Mouse (Mus musculus): Measurements from ENCODE around the gene Thra.

The Thra gene

DNA sequence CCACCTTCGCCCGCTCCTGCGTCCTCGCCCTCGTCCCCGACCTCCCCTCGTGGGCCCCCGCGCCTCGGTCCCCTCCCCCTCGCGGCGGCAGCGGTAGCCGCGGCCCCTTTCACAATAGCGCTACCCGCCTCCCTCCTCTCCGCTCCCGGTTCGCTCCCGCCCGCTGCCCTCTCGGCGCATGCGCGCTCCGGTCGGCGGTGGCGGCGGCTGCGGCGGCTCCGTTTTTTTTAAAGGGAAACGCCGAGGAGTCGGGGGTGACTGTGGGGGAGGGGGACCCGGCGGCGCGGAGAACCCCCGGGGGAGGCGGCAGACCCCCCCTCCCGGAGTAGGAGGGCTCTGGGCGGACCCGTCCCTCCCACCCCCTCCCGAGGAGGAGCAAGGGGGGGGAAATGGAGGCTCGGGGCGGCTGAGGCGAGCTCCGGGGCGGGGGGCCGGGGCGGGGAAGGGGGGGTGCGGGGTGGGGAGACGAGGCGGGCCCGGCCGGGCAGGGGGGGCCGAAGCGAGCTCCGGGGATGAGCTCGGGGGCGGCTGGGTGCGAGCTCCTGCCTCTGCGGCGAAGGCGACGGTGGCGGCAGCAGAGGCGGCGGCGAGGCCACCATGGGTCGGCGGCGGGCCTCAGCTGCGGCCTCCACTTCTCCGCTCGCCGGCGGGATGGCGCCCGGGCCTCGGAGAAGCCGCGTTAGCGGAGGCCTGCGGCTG, 54.7 kb downstream of the Thra start, which contains the start of gene Msl1:
TSS of gene Msl1 (plus strand) at position 502 of the 699 bp plus-strand sequence.
- in situ Hi-C loops (cut with MseI, MboI), result no loop called here

DNA sequence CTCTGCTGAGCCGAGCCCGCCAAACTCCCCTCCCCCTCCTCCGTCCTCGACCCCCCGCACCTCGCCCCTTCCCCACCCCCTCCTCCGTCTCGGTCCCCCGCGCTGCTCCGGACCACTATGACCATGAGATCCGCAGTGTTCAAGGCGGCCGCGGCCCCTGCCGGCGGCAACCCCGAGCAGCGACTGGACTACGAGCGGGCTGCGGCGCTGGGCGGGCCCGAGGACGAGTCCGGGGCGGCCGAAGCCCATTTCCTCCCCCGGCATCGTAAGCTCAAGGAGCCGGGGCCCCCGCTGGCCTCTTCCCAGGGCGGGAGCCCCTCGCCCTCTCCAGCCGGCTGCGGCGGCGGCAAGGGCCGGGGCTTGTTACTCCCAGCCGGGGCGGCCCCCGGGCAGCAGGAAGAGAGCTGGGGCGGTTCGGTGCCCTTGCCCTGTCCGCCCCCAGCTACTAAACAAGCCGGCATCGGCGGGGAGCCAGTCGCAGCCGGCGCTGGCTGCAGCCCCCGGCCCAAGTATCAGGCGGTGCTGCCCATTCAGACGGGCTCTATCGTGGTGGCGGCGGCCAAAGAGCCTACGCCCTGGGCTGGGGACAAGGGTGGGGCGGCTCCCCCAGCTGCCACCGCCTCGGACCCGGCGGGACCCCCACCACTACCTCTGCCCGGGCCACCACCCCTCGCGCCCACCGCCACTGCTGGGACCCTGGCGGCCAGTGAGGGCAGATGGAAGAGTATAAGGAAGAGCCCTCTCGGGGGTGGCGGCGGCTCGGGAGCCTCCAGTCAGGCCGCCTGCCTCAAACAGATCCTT, 55.5 kb downstream of the Thra start:
- in situ Hi-C loops (cut with MseI, MboI), result no loop called here

DNA sequence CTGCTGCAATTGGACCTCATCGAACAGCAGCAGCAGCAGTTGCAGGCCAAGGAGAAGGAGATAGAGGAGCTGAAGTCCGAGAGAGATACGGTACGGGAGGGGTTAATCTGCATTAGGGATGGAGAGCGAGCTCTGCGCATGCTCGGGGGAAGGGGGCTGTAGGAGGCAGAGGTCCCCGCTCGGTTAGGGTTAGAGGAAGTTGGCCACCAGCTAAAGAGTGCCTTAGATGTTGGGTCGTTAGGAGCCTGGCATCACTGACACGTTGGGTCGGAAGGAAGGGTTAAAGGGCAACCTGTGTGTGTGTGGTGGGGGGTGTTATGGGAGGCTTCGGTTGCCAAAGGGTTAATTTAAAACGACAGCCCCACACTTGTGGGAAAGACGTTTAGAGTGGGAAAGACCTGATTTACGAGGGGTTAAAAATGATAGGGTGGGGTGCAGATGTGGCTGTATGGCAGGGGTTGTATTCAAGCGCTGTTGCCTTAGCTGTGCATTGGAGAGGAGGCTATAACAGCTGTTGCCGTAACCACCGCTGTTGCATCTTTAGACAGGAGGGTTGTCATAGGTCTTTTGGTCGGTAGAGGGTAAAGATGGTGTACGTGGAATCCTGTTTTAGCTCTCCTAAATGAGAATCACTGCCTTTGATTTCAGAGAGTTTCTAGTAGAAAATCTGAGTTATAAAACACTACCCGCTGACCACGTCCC, 56.2 kb downstream of the Thra start:
- in situ Hi-C loops (cut with MseI, MboI), result no loop called here

DNA sequence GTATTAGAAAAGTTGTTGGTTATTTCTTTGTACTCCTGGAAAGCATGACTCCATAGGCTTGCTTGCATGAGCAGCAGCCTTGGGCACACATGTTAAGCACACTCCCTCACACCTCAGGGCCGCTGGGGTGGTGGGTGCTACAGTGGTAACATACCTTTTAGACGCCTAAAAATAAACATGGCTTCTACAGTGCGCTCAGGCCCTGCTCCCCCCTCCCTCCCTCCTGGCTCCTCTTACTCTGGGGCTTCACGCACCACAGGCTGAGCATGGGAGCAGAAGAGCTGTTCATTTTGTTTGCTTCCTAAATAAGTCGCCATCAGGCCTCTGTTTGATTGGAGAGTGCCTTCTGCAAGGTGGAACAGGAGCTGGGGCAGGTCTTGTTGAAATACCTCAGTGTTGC, 56.9 kb downstream of the Thra start:
- in situ Hi-C loops (cut with MseI, MboI), result no loop called here

DNA sequence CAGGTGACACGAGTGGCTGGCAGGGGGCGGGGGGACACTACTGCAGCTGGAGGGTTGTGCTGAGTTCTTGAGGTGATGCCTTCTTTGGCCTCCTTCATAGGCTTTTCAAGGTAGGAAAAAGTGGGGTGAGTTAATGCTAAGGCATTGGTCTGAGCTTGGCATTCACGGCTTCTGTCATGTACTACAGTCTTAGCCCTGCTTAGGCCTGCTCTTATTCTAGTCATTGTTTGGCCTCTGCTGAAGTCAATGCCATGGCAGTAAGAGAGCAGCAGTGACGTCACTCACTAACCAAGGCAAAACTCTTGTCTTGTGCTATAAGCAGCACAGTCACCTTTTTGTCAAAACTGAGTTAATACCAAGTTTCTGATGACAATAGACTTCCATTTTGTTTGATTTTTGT, 57.5 kb downstream of the Thra start:
- in situ Hi-C loops (cut with MseI, MboI), result no loop called here

DNA sequence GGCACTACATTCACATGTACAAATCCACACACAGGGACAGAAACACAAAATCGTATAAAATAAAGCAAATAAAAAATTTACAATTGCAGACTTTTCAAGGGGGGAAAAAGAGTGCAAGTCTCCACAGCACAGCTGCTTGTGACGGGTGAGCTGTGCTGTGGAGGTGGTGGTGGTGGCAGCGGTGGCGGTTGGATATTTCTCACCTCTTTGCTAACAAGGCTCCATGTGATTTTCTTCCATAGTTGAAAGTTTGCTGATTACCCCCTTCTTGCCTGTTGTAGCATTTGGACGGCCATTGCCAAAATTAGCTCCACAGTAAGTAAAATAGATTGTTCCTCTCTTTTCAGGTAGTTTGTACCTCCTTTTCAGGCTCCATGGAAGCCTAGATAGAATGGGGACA, 64.2 kb downstream of the Thra start, which contains the start of gene Casc3:
TSS of gene Casc3 (plus strand) at position 301 of the 400 bp plus-strand sequence.
- in situ Hi-C loops (cut with MseI, MboI), result no loop called here

DNA sequence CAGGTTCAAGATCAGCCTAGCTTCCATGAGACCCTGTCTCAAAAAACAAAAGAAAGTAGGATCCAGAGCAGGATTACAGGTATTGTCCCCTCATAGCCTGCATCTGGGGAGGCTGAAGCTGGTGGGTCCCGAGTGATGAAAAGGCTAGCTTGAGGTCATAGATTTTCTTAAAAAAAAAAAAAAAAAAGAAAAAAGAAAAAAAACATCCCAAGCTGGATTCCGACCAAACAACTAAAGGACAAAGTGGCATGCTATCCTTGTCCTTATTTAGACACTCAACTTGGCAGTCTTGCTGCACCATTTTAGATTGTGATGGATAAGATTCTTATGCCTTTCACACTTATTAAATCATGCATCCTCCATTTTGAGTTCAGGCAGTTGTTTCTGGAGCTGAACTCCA, 68.0 kb downstream of the Thra start:
- in situ Hi-C loops (cut with MseI, MboI), result no loop called here

DNA sequence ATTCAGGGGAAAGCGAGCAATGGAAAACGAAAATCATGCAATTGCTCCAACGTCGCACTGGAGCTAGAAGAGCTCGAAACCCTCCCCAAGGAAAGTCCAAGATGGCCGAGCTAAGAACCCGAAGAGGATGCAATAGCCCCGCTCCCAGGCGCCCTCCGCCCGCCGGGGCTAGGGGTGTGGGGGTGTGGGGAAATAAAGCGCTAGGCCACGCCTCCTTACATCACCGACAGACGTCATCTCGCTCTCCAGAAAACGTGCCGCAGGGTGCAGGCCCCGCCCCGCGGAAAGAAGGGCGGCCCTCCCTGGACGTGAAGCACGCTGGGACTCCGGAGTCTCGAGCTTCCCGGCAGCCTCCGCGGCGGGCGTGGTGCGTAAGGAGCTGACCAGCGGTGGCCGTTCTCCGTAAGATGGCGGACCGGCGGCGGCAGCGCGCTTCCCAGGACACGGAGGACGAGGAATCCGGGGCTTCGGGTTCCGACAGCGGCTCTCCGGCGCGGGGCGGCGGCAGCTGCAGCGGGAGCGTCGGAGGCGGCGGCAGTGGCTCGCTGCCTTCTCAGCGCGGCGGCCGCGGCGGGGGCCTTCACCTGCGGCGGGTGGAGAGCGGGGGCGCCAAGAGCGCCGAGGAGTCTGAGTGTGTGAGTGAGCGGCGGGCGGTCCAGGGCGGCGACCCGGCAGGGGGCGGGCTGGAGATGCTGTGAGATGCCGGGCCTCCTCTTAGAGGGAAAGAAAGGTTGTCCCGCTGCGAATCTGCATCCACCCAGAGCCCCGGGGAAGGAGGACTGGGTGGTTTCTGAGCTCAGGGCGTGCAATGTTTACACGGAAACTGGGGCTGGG, 69.2 kb downstream of the Thra start:
- in situ Hi-C loops (cut with MseI, MboI), result no loop called here

DNA sequence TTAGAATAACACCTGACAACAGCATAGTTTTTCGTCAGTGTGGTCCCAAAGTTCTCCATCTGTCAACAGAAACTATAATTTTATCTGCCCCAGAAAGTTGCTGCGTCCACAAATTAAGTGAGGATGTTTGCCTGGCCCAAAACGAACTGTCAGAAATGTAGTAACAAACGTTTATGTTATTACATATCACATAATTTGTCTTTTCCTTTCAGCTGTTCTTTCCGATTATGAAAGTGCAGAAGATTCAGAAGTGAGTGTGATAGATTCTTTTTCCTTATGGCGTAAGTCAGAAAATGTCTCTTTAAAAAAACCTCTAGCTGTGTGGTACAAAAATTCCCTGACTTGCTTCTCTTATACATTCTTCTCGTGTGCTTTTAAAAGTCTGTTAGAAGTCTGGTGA, 70.2 kb downstream of the Thra start:
- in situ Hi-C loops (cut with MseI, MboI), result no loop called here

DNA sequence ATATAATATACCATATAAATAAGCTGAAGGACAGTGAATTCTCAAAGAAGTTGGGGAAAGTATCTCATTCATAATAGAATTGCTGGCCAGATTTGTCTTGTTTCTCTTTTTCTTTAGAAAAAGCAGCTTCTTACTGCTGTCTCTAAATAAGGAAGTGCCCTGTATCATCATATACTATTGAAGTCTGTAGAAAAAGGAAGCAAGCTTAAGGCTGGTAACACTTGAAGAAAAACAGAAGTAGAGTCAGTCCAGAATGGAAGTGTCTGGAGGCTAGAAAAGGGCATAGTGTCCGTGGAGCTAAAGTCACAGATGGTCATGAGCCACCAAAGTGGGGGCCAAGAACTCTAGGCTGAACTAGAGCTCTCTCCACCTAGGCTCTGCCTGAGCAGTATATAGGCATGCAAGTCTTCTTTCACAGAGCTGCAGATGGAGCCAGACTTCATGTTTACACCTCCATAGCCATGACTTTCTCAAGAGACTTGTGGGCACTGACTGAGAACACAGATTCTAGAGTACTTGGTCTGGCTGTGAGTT, 76.3 kb downstream of the Thra start:
- in situ Hi-C loops (cut with MseI, MboI), result no loop called here

Data from mouse trophoblast stem cell (cell line).